Mouse (Mus musculus) limb, embryonic 10.5 days (tissue): ENCODE results near the gene Cyp2e1. TPM values are rescaled to one million over a fixed set of nuclear protein-coding genes. Genes with fewer than 3 reads are reported as not detected.
"Not testable (repeated sequence)": the region's sequence is repeated elsewhere in the genome, so short reads cannot be mapped to it uniquely, and the experiment has no call there.

Experiments used
- DNase-seq: peaks from one replicate; pipeline ENCODE4 v3.0.0-alpha.2; 2017; ENCODE audit warnings: low spot score
- H3K27ac ChIP-seq: fragments of 300-500 bp; sonication (generic); 2 replicates; pipeline ENCODE4 v1.5.1; 2016; ENCODE audit warnings: mild to moderate bottlenecking
- H3K27me3 ChIP-seq: fragments of 300-500 bp; sonication (generic); 2 replicates; pipeline ENCODE4 v1.6.1; 2016; ENCODE audit warnings: low read depth, mild to moderate bottlenecking; ENCODE audit not compliant: poor library complexity, severe bottlenecking
- H3K36me3 ChIP-seq: fragments of 300-500 bp; sonication (generic); 2 replicates; pipeline ENCODE4 v1.6.1; 2016; ENCODE audit warnings: mild to moderate bottlenecking, moderate library complexity
- H3K4me1 ChIP-seq: fragments of 300-500 bp; sonication (generic); 2 replicates; pipeline ENCODE4 v1.6.1; 2016
- H3K4me3 ChIP-seq: fragments of 300-500 bp; sonication (generic); 2 replicates; pipeline ENCODE4 v1.5.1; 2016; ENCODE audit warnings: mild to moderate bottlenecking, moderate library complexity
- H3K9me3 ChIP-seq: fragments of 300-500 bp; sonication (generic); replicated peaks from 2 replicates; pipeline ENCODE4 v1.6.1; 2016; ENCODE audit warnings: mild to moderate bottlenecking
- WGBS: fragments of 180-500 bp; shearing (Covaris S2); methylation state at CpG from one replicate; pipeline ENCODE4 v1.1.7; 2016; 5-methylcytosine and 5-hydroxymethylcytosine counted together
- polyA plus RNA-seq: library from polyadenylated mRNA; unstranded; fragments of >200 nt; fragmentation: Nextera tagmentation; extraction: Ambion mirVana; gene quantifications from 2 replicates; pipeline ENCODE4 v1.2.1, GENCODE M21; 2016

Cyp2e1 gene
- polyA plus RNA-seq = 0.09 TPM in 2 replicates

DNA sequence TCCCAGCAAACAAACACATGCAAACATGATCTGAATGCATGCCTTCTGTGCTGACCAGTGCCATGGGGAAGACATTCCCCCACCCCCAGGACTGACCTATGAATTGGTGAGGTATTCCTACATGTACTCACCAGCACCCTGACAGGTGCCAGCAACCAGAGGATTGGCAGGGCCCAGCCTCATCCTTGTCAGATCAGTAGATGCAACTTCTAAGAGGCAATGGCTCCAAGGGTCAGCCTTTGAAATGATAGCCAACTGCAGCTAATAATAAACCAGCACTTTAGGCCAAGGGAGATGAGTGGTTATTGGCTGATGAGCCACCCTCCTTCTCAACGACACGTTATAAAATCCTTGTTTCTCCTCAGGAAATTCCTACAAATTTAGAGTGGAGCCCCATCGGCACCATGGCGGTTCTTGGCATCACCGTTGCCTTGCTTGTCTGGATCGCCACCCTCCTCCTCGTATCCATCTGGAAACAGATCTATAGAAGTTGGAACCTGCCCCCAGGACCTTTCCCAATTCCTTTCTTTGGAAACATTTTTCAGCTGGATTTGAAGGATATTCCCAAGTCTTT is at the start of gene Cyp2e1:
TSS of gene Cyp2e1 (plus strand) at position 293 of the 574 bp plus-strand sequence.
- H3K4me3 ChIP-seq = no peak within 1 kb of the TSS
- DNase-seq = no peak
- 88% methylated on average over 7 of the region's 7 CpGs for WGBS
- no peak within 1 kb of the TSS for H3K27ac ChIP-seq
- H3K4me1 ChIP-seq = no peaks in the 10 kb centered on the region
- H3K9me3 ChIP-seq = no peaks in the 10 kb centered on the region
- no peaks in the 10 kb centered on the region for H3K27me3 ChIP-seq
- H3K36me3 ChIP-seq = no peaks in the 10 kb centered on the region

GRCm38 (mm10) chr7:140717155-140718055 is 46.1 kb upstream of the Cyp2e1 start:
- WGBS = 86% methylated on average over 7 of the region's 7 CpGs
- Histone ChIP-seq H3K9me3 (no peaks in the 10 kb centered on the region), H3K27ac (no peak overlapping the region), H3K4me3 (no peak overlapping the region), H3K4me1 (no peaks in the 10 kb centered on the region), H3K27me3 (no peaks in the 10 kb centered on the region), H3K36me3 (no peaks in the 10 kb centered on the region)
- no peak for DNase-seq

GRCm38 (mm10) chr7:140721095-140721494 is 42.4 kb upstream of the Cyp2e1 start:
- no peaks in the 10 kb centered on the region for H3K4me1 ChIP-seq
- H3K4me3 ChIP-seq = no peak overlapping the region
- no peak overlapping the region for H3K27ac ChIP-seq
- DNase-seq = no peak
- H3K27me3 ChIP-seq = no peaks in the 10 kb centered on the region
- H3K36me3 ChIP-seq = no peaks in the 10 kb centered on the region
- whole genome bisulfite sequencing = 87% methylated on average over 6 of the region's 6 CpGs
- H3K9me3 ChIP-seq = no peaks in the 10 kb centered on the region

- Histone ChIP-seq H3K9me3 (no peaks in the 10 kb centered on the region), H3K4me3 (no peak overlapping the region), H3K27me3 (no peaks in the 10 kb centered on the region), H3K27ac (no peak overlapping the region), H3K4me1 (no peaks in the 10 kb centered on the region), H3K36me3 (no peaks in the 10 kb centered on the region)
- no peak for DNase-seq
Observed at GRCm38 (mm10) chr7:140725558-140725957, 38.0 kb upstream of the Cyp2e1 start.

DNA sequence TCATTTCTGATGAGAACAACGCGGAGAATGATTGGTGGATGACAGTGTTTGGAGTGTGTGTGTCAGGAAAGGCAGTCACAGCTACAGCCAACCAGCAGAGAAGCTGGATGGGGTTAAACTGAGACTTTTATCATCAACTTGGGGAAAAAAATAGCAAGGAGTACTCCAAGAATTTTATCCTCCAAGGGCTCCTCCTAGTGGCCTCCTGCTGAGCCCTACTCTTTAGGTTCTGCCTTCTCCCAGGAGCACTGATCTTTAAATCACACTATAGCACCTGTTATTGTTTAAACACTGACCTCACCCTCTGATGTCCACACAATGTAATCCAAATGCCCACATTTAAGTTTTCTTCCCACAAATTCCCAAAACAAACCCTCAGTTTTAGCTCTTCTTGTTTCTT is 30.4 kb upstream of the Cyp2e1 start:
- 69% methylated on average over 2 of the region's 2 CpGs for WGBS
- Histone ChIP-seq H3K9me3 (no peaks in the 10 kb centered on the region), H3K27me3 (no peaks in the 10 kb centered on the region), H3K27ac (no peak overlapping the region), H3K4me3 (no peak overlapping the region), H3K36me3 (no peaks in the 10 kb centered on the region), H3K4me1 (no peaks in the 10 kb centered on the region)
- no peak for DNase-seq

DNA sequence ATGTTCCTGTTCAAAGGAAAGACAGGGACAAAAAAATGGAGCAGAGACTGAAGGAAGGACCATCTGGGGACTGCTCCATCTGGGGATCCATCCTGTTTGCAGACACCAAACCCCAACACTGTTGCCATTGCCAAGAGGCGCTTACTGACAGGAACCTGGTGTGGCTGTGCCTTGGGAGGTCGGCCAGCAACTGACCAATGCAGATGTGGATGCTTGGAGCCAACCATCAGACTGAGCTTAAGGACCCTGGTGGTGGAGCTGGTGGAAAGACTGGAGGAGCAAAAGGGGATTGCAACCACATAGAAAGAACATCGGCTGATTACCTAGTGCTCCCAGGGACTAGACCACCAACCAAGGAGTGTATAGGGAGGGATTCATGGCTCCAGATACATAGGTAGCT is 16.1 kb upstream of the Cyp2e1 start:
- no peaks in the 10 kb centered on the region for H3K4me1 ChIP-seq
- 90% methylated on average over 3 of the region's 3 CpGs for WGBS

DNA sequence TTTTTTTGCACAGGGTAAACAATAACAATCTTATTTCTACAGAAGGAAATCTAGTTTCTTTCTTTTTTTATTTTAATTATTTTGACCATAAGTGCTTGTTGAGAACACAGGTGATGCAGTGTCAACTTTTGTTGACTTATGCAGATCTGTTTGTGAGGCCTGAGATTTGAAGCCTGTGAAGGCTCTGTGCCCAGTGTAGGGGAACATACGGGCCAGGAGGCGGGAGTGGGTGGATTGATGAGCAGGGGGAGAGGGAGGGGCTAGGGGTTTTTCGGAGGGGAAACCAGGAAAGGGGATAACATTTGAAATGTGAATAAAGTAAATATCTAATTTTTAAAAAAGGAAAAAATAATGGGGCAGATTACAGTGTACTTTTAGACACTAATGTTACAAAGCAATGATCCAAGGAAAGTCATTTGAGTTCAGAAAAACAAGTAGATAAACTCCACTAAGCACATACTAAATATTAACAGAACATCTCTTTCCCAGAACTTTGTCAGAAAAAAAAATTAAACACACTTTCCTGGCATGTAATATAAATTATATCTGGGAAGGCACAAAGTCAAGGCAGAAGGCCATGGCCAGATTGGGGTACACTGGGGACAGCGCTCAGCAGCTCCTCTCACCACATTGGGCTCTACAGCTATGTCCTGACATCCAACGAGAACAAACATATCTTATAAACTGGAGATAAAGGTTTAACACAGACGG is 15.3 kb upstream of the Cyp2e1 start:
- H3K9me3 ChIP-seq = no peaks in the 10 kb centered on the region
- H3K4me3 ChIP-seq = no peak overlapping the region
- WGBS = 78% methylated on average over 6 of the region's 6 CpGs
- H3K36me3 ChIP-seq = no peaks in the 10 kb centered on the region
- no peaks in the 10 kb centered on the region for H3K27me3 ChIP-seq
- H3K27ac ChIP-seq = no peak overlapping the region
- no peaks in the 10 kb centered on the region for H3K4me1 ChIP-seq
- no peak for DNase-seq

More for the DNA sequence above, 16.1 kb upstream of the Cyp2e1 start:
- H3K9me3 ChIP-seq = no peaks in the 10 kb centered on the region
- H3K27ac ChIP-seq = no peak overlapping the region
- no peaks in the 10 kb centered on the region for H3K36me3 ChIP-seq
- no peak overlapping the region for H3K4me3 ChIP-seq
- no peak for DNase-seq
- no peaks in the 10 kb centered on the region for H3K27me3 ChIP-seq

DNA sequence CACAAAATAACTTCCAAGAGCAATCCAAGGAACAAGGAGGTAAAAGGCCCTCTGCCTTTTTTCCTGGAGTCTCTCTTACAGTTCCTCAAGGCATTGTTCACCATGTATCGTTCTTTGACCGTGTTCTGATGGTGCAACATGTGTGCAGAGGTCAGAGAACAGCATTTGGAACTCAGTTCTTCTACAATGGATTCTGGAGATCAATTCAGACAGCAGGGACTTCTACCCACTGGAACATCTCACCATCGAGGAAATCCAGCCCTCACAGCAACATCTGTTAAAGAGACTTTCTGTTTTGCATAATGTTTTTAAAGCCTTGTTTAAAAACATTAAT is 14.7 kb upstream of the Cyp2e1 start:
- no peak for DNase-seq
- WGBS = 88% methylated on average over 3 of the region's 3 CpGs
- Histone ChIP-seq H3K4me1 (no peaks in the 10 kb centered on the region), H3K4me3 (no peak overlapping the region), H3K9me3 (no peaks in the 10 kb centered on the region), H3K36me3 (no peaks in the 10 kb centered on the region), H3K27ac (no peak overlapping the region), H3K27me3 (no peaks in the 10 kb centered on the region)

GRCm38 (mm10) chr7:140754556-140754955 is 9.0 kb upstream of the Cyp2e1 start:
- H3K9me3 ChIP-seq = no peaks in the 10 kb centered on the region
- H3K4me3 ChIP-seq = no peak overlapping the region
- no peaks in the 10 kb centered on the region for H3K4me1 ChIP-seq
- DNase-seq = no peak
- no peaks in the 10 kb centered on the region for H3K36me3 ChIP-seq
- no peak overlapping the region for H3K27ac ChIP-seq
- no peaks in the 10 kb centered on the region for H3K27me3 ChIP-seq

- no peak for DNase-seq
- H3K36me3 ChIP-seq = no peaks in the 10 kb centered on the region
- WGBS = 80% methylated on average over 4 of the region's 4 CpGs
Observed at GRCm38 (mm10) chr7:140756151-140756854, 7.2 kb upstream of the Cyp2e1 start.

DNA sequence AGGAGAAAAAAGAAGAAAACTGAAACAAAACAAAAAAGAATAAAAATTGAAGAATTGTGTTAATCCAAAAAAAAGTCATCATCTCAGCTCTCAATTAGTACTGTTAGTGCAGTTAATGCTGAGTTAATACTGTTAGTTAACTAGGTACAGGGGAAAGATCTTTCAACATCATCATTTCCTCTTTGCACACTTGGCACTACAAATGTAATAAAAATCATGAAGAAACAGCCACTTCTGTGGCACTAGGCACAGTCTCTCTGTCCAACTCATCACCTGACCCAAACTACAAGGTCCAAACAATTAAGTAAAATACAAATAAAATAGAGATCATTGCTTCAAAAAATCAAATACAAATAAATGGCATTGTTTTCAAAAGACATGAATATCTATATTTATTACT is 2.9 kb upstream of the Cyp2e1 start:
- no peaks in the 10 kb centered on the region for H3K36me3 ChIP-seq
- no peak overlapping the region for H3K27ac ChIP-seq
- no peaks in the 10 kb centered on the region for H3K9me3 ChIP-seq
- DNase-seq = no peak
- H3K27me3 ChIP-seq = no peaks in the 10 kb centered on the region
- no peak overlapping the region for H3K4me3 ChIP-seq
- H3K4me1 ChIP-seq = no peaks in the 10 kb centered on the region

More at GRCm38 (mm10) chr7:140756151-140756854, 7.2 kb upstream of the Cyp2e1 start:
- H3K27me3 ChIP-seq = no peaks in the 10 kb centered on the region
- H3K9me3 ChIP-seq = no peaks in the 10 kb centered on the region
- no peak overlapping the region for H3K4me3 ChIP-seq
- H3K4me1 ChIP-seq = no peaks in the 10 kb centered on the region
- no peak overlapping the region for H3K27ac ChIP-seq

- H3K27ac ChIP-seq = not testable (repeated sequence)
Observed at GRCm38 (mm10) chr7:140765391-140765790, 1.9 kb downstream of the Cyp2e1 start.

More at GRCm38 (mm10) chr7:140765391-140765790, 1.9 kb downstream of the Cyp2e1 start:
- H3K36me3 ChIP-seq, DNase-seq, H3K4me3 ChIP-seq, H3K27me3 ChIP-seq, H3K4me1 ChIP-seq, H3K9me3 ChIP-seq: not testable (repeated sequence)
- WGBS = 58% methylated on average over 1 of the region's 1 CpGs
